Mouse (Mus musculus) natural killer cell, adult 2 months (primary cell): ENCODE data around the gene Wdr34.
"Not testable (repeated sequence)": the region's sequence is repeated elsewhere in the genome, so short reads cannot be mapped to it uniquely, and the experiment has no call there.

ENCODE experiments used
- DNase-seq, 2 experiments: peaks; one replicate each; pipeline ENCODE4 v3.0.0; 2022; ENCODE audit warnings: low spot score in 2 of 2

Gene Wdr34

DNA sequence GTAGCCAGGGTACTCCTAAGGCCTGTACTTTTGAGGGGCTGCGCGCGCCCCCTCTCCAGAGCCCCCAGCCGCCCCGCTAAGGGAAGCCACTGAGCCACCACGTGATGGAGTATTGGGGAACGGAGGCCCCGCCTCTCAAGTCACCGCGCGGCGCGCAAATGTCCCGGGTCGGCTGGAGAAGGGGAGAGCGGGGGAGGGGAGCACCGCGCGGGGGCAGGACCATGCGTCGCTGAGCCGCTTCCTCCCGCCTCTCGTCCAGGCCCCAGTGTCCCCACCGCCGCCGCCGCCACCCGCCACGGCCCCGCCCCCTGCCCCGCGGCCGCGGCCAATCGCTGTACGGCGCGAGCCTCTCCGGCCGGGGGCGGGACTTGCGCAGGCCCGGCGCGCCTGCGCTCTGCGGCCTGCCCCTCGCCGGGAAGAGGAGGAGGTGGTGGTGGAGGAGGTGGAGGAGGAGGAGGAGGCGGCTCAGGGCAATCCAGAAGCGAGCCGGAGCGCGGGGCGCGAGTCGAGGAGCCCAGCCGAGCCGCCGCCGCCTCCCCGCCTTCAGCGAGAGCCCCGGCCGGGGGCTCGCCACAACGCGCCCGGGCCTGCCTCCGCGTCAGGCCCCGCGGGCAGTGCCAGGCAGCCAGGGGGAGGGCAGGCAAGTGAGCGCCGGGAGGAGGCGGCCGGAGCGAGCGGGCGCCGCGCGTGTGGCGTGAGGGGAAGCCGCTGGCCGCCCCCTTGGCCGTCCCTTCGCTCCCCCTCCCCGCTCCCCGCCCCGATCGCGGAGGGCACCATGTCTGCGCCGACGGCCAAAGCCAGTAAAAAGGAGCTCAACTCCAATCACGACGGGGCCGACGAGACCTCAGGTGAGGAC lies 17.6 kb upstream of the Wdr34 start:
- DNase-seq, result peak; percentile 87 to 91

DNA sequence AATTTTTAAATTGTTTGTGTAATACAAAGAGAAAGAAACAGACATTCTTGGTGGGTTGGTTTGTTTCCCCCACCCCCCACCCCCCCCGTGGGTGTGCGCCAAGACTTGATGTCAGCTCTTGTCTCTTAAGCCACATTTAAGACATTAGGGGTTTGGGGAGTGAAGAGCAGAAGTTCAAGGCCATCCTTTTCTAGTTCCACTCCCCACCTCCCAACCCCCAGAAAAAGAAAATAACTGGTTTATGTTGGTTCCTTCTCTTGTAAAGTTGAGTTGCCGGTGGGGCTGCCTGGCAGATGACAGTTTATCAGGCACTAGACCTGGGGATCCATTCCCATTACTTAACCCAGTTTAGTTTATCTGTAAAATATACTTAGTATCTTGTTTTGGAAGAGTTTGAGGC lies 15.6 kb upstream of the Wdr34 start:
- no peak for DNase-seq

DNA sequence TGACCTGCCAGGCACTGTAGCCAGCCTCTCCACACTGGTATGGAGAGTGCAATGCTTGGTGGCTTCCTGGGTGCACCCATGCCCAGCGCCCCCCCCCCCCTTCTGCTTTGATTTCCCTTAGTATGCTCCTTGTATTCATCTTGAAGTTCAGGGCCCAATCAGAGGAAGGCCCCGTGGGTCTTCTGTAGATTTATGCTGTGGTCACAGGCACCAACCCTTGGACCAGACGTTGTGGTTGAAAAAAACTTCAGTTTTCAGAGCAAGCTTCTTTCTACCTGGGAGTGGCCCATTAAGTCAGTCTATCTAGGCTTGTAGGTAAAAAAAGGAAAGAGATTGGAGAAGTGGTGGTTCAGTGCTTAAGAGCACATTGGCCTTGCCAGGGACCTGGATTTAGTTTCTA lies 15.1 kb upstream of the Wdr34 start:
- DNase-seq, result no peak

DNA sequence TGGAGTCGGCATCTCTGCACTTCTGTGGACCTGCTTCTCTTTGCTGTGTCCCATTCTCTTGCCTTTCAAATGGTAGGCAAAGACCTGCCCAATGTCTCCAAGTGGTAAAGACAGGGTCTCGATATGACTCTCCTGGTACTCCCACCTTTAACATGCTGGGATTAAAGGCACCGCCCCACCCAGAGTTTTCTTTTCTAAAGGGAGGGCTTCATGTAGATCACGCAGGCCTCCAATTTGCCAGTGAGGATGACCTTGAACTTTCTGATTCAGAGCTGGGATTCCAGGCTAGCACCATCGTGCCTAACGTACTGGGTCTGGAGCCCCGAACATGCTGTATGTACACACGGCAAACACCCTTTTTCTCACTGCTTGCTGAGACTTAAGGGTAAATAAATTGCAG lies 14.6 kb upstream of the Wdr34 start:
- no peak for DNase-seq

DNA sequence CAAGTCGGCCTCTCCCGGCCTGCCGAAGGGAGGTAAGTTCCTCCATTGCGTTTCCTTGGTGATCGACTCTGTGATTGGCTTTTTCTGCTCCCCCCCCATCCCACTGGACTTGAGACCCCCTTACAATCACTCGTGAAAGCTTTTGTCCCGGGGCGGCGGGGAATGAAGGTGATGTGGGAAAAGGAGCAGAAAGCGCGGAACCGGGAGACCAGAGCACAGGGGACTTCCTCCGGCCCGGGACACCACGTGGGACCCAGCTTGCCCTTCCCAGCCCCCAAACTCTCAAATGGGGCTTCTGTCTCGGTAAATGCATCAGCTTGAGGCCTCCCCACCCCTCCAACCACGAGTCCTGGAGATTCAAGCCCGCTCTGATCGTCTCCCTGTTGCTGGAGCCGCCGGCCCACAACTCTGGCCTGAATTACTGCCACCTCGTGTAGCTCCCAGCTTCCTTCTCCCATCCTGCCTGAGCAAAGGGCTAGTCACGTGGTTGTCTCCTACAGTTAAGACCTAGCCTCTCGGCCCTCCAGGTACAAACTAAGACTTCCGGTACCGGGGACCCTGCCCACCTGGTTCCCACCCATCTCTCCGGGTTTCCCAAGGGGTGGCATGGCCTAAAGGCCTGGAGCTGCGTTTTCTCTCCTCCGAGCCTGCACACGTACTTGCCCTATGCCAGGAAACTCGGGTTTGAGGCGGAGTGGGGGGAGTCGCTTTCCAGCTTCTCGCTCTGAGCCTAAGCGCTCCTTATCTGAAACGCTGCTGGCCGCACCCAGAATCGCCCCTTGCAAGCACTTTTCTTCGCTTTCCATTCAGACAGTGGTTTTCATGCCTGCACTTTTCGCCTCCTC lies 13.8 kb upstream of the Wdr34 start:
- DNase-seq, result peak in 1 of 2 experiments; percentile 26

DNA sequence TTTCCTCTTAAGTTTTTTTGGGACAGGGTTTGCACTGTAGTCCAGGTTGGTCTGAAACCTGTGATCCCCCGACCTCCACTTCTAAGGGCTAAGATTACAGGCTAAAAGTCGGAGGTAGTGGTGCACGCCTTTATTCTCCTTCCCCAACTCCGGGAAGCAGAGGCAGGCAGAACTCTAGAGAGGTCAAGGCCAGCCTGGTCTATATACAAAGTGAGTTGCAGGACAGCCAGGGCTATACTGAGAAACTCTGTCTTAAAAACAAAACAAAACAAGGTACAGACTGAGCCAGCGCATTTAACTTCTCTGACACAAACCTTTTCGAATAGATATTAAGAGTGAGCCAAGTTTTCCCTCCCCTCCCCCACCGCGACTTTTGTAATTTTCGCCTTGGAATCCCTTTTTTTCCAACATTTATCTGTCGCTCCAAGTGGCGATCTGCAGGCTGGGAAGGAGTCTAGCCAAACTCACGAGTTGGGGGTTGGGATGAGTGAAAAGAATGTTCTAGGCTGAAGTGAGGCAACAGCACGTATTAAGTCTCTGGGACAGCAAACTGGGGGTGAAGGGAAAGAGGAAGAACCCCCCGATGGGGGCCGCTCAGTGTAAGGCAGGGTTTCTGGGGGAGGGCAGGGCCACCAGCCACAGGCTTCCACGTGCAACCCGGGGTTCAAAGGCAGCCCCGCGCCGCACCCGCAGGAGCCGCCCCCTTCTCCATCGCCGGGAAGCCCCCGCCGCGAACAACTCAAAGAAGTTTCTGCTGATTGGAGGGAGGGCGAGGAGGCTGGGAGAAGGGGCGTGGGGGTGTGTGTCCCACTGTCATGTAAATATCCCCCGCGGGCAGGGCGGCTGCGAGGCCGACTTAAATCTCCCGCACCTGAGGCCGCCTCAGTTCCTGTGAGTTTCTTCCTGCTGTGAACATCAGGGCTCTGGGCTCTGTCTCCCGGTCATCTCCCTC lies 12.8 kb upstream of the Wdr34 start:
- DNase-seq, result peak; percentile 33 to 45

DNA sequence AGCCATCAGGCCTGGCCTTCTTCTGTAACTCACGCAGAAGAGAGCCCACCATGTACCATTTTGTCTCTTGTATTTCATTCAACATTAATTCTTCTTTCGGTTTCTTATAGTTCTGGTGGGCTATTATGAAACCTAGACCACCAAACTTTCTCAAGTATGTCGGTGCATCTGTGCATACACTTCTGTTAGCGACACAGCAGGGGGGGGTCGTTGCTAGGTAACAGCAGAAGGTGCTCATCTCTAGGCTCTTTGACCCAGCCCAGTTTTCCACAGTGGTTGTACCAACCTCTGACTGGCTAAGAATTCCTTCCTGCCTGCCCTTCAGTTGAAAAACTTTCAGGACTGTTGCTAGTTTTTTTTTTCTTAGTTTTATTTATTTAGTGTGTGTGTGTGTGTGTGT lies 9.7 kb upstream of the Wdr34 start:
- no peak for DNase-seq

DNA sequence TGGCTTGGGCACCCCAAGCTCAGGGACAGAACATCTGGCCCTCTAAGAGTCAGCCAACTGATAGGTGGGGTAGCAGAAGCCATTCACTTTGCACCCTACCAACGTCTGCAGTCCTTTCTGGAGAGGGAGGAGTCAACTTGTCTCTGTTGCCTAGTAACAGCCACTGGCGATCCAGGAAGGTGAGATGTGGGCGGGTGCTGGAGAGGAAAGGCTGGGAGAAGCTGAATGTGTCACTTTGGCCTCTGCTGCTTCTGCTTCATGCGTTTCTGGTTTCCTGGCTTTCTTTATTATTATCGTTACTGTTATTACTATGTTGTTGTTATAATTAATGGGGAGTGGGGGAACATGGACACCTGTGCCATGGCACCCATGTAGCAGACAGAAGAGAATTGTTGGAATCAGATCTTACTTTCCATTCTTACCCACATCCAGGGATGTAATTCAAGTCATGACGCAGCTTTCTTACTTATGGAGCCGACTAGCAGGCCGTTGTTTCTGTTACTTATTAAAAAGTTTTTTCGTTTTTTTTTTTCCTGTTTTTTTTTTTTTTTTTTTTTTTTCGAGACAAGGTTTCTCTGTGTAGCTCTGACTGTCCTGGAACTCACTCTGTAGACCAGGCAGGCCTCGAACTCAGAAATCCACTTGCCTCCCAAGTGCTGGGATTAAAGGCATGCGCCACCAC lies 8.7 kb upstream of the Wdr34 start, which contains the start of gene Set:
Set (plus strand) TSS at position 156 of the 682 bp plus-strand sequence.
- no peak for DNase-seq

DNA sequence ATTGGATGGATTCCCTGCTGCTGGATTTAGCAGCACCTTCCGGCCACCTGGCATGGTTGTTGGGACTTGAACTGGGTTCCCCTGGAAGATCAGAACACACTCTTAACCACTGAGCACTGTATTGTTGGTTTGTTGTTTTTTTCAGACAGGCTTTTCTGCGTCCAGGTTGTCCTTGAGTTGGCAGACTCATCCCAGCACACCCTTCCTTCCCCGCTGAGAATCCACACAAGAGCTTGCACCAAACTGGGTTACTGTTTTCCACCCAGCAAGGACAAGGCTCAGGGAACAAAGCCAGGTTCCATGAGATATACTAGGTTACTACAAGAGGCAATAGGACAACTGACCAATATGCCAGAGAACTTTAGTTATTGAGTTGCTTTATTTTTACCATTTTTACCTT lies 8.1 kb upstream of the Wdr34 start:
- DNase-seq, result no peak

DNA sequence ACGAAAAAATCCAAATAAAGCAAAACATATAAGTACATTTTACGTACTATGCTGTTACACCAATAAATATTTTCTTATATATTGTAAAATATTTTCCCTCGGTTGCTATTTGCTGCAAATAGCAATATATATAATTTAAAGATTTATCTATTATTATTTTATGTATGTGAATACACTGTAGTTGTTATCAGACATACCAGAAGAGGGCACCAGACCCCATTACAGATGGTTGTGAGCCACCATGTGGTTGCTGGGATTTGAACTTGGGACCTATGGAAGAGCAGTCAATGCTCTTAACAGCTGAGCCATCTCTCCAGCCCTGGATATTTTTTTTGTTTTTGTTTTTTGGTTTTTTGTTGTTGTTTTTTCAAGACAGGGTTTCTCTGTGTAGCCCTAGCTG lies 6.6 kb upstream of the Wdr34 start:
- DNase-seq, result not testable (repeated sequence)

DNA sequence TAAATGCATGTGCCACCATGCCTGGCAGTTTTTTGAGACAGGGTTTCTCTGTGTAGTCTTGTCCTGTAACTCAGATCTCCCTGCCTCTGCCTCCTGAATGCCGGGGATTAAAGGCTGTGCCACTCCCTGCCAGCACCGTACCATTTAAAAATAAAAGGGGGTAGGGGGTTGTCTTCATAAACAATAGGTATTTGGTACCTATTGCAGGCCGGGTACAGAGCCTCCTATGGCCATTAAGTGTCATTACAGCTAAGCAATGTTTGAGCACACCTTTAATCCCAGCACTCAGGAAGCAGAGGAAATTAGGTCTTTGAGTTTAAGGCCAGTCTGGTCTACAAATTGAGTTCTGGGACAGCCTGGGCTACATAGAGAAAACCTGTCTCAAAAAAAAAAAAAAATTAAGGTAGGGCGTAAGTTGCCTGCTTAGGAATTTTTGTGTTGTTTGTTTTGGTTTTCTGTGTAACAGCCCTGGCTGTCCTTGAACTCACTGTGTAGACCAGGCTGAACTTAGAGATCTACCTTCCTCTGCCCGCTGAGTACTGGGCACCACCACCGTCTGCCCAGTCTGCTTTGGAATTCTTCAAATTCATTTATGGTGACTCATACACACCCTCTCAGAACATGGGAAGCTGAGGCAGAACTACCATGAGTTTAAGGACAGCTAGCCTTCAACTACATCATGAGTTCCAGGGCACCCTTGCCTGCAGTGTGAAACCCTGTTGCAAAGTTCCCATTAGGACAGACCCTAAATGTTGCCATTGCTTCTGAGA lies 3.5 kb upstream of the Wdr34 start:
- DNase-seq, result no peak

DNA sequence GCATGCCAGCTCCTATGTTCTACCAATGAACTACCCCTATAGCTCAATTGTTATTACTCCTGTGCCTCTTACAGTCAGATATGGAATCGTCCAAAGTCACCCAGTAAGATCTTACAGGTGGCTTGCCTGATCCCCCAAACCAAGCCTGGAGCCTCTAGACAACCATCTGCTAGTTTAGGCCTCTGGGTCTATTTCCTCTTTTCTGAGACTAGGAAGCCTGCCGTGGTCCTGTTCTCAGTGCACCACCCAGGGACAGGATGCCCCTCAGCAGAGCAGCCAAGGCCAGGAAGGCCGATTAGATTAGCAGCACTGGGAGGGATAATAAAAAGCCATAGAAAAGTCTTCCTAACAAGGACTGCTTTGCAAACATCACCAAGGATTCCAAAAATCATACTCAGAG lies 1.1 kb upstream of the Wdr34 start:
- DNase-seq, result no peak

DNA sequence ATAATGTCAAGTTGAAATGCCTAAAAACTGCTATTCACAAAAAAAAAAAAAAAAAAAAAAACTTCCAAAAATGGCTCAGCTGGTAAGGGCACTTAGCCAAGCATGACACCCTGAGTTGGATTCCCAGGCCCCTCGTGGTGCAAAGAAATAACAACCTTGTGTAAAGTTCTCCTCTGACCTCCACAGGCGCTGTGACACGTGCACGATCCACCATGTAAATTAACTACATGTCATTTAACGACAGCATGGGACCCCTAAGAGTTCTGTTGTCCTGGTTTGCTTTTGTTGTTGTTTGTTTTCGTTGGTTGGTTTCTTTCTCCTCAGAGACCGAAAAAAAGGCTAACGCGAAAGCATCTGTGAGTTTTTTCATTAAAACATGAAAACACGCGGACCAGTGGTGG lies 580 bp downstream of the Wdr34 start:
- DNase-seq, result peak in 1 of 2 experiments; percentile 21

DNA sequence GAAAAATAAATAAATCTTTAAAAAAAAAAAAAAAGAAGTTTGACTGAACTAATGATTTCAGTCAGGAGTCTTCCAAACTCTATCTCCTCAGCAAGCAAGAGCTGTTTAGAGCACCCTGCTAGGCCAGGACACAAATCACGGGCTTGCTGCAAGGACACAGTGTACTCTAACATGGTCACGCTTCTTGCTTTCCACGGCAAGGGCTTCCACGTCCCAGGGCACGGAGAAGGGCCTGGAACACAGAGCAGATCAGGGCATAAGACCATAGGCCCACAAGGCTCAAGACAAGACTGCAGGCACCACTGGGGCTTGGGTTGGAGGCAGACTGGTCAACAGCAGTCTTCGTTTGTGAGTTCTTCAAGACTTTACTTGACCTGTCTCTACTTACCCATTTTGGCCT lies 1.6 kb downstream of the Wdr34 start:
- no peak for DNase-seq

DNA sequence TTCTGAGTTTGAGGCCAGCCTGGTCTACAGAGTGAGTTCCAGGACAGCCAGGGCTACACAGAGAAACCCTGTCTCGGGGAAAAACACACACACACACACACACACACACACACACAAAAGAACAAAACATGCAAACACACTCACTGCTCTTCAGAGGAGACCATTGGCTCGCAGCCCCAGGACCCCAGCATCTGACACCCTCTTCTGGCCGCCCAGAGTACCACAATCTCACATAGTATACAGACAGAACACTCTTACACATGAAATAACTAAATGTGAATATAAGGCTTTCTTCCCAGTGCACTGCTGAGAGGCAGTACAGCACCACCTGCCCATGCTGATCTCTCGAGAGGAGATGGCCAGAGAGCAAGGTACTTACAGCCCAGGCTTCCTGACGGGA lies 4.1 kb downstream of the Wdr34 start:
- no peak for DNase-seq

DNA sequence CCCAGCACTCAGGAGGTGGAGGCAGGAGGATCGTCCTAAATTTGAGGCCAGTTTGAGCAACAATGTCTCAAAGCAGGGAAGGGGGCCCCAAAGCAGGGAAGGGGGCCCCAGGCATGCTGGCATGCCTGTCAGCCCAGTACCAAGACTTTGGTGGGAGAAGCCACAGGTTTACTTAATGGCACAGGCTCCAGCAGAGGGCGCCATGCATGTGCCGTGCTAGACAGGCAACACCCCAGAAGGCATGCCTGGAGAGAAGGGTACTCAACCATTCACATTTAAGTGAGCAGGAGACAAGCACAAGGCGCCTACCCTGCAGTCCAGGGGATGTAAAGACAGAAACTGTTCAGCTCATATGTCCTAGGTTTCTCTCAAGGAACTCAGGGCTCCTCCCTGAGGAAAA lies 6.2 kb downstream of the Wdr34 start:
- DNase-seq, result peak; percentile 65 to 79

DNA sequence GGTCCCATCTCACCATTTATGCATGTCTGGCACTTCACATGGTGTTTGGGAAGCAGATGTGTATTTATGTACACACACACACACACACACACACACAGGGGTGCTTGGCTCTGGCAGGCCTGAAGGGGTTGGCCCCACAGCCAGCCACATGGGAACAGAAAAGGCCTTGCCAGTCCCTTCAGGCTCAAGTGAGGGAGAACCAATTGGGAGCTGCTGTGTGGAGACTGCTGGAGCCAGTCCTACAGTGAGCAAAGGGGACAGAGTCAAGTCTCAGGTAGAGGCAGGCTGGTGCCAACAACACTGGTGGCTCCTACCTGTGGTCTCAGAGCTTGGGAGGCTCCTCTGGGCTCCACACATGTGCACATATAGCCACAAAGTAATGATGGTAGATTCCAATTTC lies 9.0 kb downstream of the Wdr34 start:
- DNase-seq, result no peak

DNA sequence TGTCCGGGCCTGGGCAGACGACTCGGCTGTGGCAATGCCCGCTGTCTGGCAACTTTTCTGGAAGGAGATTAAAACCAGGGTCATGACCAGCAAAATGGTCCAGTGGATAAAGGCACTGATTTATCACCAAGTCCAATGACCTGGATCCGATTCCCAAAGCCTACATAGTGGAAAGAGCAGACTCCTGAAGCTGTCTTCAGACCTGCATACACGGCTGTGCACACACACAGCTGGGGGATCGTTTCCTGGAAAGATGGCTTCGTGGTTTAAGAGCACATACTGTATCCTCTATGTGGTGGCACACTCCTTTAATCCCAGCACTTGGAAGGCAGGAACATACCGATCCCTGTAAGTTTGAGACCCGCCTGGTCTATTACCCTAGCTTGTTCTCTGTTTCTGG lies 10.3 kb downstream of the Wdr34 start:
- no peak for DNase-seq

DNA sequence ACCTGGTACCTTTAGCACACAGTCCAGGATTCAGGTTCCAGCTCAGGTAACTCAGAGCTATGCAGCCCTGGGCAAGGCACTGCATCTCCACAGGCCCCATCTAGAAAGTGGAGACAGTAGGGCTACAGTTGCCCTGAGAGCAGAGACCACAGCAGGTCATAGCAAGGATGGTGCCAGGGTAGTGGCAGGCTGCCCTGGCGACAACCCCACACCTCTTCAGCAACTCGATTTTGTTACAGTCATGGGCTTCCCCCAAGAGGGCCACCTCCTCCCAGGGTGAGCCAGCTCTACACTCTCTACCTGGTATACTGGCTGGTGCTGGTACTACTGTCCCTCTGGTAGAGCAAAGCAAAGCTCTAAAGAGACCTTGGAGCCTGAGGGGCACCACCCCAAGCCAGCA lies 10.9 kb downstream of the Wdr34 start:
- no peak for DNase-seq

DNA sequence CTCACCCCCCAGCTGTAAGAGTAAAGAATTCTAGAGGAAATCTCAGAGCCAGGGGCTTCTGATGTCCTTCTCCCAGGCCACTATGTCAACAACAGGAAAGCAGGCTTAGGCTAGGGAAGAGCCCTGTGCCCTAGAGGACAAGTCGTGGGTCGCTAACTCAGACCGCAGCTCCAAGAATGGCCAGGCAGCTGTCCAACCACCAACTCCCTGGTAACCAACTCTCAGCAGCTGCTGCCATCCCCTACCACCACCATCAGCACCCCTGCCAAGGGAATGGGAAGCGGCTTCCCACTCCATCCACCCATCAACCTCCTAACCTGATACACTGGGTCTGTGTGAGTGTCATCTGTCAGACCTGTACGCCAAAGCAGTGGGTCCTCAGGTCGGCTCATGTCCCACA lies 15.7 kb downstream of the Wdr34 start:
- DNase-seq, result no peak
